Mouse (Mus musculus): ENCODE measurements around the gene Esm1.

GRCm38 (mm10) chr13:113209624-113210023 lies at the start of gene Esm1:
- TF ChIP-seq CTCF (IDR thresholded peaks at IDR 0.05; ENCODE audit: extremely low read depth, insufficient read length, insufficient replicate concordance, low read depth, low read length): no peak
- TF ChIP-seq POLR2A (IDR thresholded peaks at IDR 0.05; ENCODE audit: low read depth, low read length): no peak

Measured in small intestine, adult 2 months (tissue).